Mouse (Mus musculus) limb, embryonic 10.5 days (tissue): ENCODE results near the gene Tusc2. TPM values are rescaled to one million over a fixed set of nuclear protein-coding genes. Genes with fewer than 3 reads are reported as not detected.
A peak's percentile ranks its signal among the peaks of the same experiment; 100 is the strongest.

ENCODE experiments used
- DNase-seq: peaks from one replicate; pipeline ENCODE4 v3.0.0-alpha.2; 2017; ENCODE audit warnings: low spot score
- H3K27ac ChIP-seq: fragments of 300-500 bp; sonication (generic); 2 replicates; pipeline ENCODE4 v1.5.1; 2016; ENCODE audit warnings: mild to moderate bottlenecking
- H3K27me3 ChIP-seq: fragments of 300-500 bp; sonication (generic); 2 replicates; pipeline ENCODE4 v1.6.1; 2016; ENCODE audit warnings: low read depth, mild to moderate bottlenecking; ENCODE audit not compliant: poor library complexity, severe bottlenecking
- H3K36me3 ChIP-seq: fragments of 300-500 bp; sonication (generic); 2 replicates; pipeline ENCODE4 v1.6.1; 2016; ENCODE audit warnings: mild to moderate bottlenecking, moderate library complexity
- H3K4me1 ChIP-seq: fragments of 300-500 bp; sonication (generic); 2 replicates; pipeline ENCODE4 v1.6.1; 2016
- H3K4me3 ChIP-seq: fragments of 300-500 bp; sonication (generic); 2 replicates; pipeline ENCODE4 v1.5.1; 2016; ENCODE audit warnings: mild to moderate bottlenecking, moderate library complexity
- H3K9me3 ChIP-seq: fragments of 300-500 bp; sonication (generic); replicated peaks from 2 replicates; pipeline ENCODE4 v1.6.1; 2016; ENCODE audit warnings: mild to moderate bottlenecking
- WGBS: fragments of 180-500 bp; shearing (Covaris S2); methylation state at CpG from one replicate; pipeline ENCODE4 v1.1.7; 2016; 5-methylcytosine and 5-hydroxymethylcytosine counted together
- polyA plus RNA-seq: library from polyadenylated mRNA; unstranded; fragments of >200 nt; fragmentation: Nextera tagmentation; extraction: Ambion mirVana; gene quantifications from 2 replicates; pipeline ENCODE4 v1.2.1, GENCODE M21; 2016

The Tusc2 gene
- polyA plus RNA-seq, 1 experiment from 2014 or later = 60.4 TPM

- H3K4me3 ChIP-seq = no peak overlapping the region
- H3K4me1 ChIP-seq = peaks cover 39% of the 10 kb centered on the region
- H3K27ac ChIP-seq = no peak overlapping the region
- DNase-seq = no peak
- no peaks in the 10 kb centered on the region for H3K27me3 ChIP-seq
- H3K36me3 ChIP-seq = peaks cover 62% of the 10 kb centered on the region
- 89% methylated on average over 25 of the region's 25 CpGs for WGBS
- no peaks in the 10 kb centered on the region for H3K9me3 ChIP-seq
These were observed 27.2 kb downstream of the Tusc2 start for GRCm38 (mm10) chr9:107590058-107590772.

- Histone ChIP-seq H3K4me3 (no peak overlapping the region), H3K27ac (no peak overlapping the region), H3K4me1 (peaks cover 39% of the 10 kb centered on the region), H3K36me3 (peaks cover 62% of the 10 kb centered on the region), H3K27me3 (no peaks in the 10 kb centered on the region), H3K9me3 (no peaks in the 10 kb centered on the region)
- no peak for DNase-seq
- 98% methylated on average over 6 of the region's 6 CpGs for WGBS
These were observed 27.7 kb downstream of the Tusc2 start for GRCm38 (mm10) chr9:107590773-107591060.

- H3K4me1 ChIP-seq = peaks cover 27% of the 10 kb centered on the region
- 77% methylated on average over 11 of the region's 11 CpGs for WGBS
- H3K36me3 ChIP-seq = peaks cover 65% of the 10 kb centered on the region
- H3K9me3 ChIP-seq = no peaks in the 10 kb centered on the region
- no peaks in the 10 kb centered on the region for H3K27me3 ChIP-seq
- H3K27ac ChIP-seq = no peak overlapping the region
- no peak for DNase-seq
- H3K4me3 ChIP-seq = no peak overlapping the region
These were observed 30.3 kb downstream of the Tusc2 start for GRCm38 (mm10) chr9:107593101-107593976.

- no peak overlapping the region for H3K27ac ChIP-seq
- peaks cover 59% of the 10 kb centered on the region for H3K36me3 ChIP-seq
- H3K27me3 ChIP-seq = peaks cover 5% of the 10 kb centered on the region; the same call in 1 of the 2 replicates
- no peak for DNase-seq
- no peak overlapping the region for H3K4me3 ChIP-seq
- peaks cover 18% of the 10 kb centered on the region for H3K4me1 ChIP-seq
- H3K9me3 ChIP-seq = no peaks in the 10 kb centered on the region
- 82% methylated on average over 8 of the region's 8 CpGs for WGBS
These were observed 31.4 kb downstream of the Tusc2 start for GRCm38 (mm10) chr9:107594281-107595062.

- WGBS = 90% methylated on average over 11 of the region's 11 CpGs
- Histone ChIP-seq H3K36me3 (peaks cover 35% of the 10 kb centered on the region), H3K4me1 (peaks cover 26% of the 10 kb centered on the region), H3K27ac (no peak overlapping the region), H3K9me3 (no peaks in the 10 kb centered on the region), H3K27me3 (peaks cover 16% of the 10 kb centered on the region; the same call in 1 of the 2 replicates), H3K4me3 (no peak overlapping the region)
- no peak for DNase-seq
These were observed 33.8 kb downstream of the Tusc2 start for GRCm38 (mm10) chr9:107596619-107597569.

- Histone ChIP-seq H3K4me3 (no peak overlapping the region), H3K27ac (no peak overlapping the region), H3K9me3 (no peaks in the 10 kb centered on the region), H3K36me3 (peaks cover 20% of the 10 kb centered on the region), H3K27me3 (peaks cover 21% of the 10 kb centered on the region), H3K4me1 (peaks cover 33% of the 10 kb centered on the region)
- no peak for DNase-seq
- 80% methylated on average over 5 of the region's 5 CpGs for WGBS
These were observed 35.3 kb downstream of the Tusc2 start for GRCm38 (mm10) chr9:107598385-107598784.

- H3K27ac ChIP-seq = no peak overlapping the region
- WGBS = 86% methylated on average over 9 of the region's 9 CpGs
- peaks cover 33% of the 10 kb centered on the region for H3K4me1 ChIP-seq
- H3K36me3 ChIP-seq = peaks cover 9% of the 10 kb centered on the region
- DNase-seq = no peak
- H3K9me3 ChIP-seq = no peaks in the 10 kb centered on the region
- H3K4me3 ChIP-seq = no peak overlapping the region; the same call in 1 of the 2 replicates
- peaks cover 29% of the 10 kb centered on the region for H3K27me3 ChIP-seq
These were observed 36.4 kb downstream of the Tusc2 start for GRCm38 (mm10) chr9:107599433-107599832.

GRCm38 (mm10) chr9:107599842-107600241 lies 36.8 kb downstream of the Tusc2 start:
- Histone ChIP-seq H3K27ac (no peak overlapping the region), H3K4me3 (no peak overlapping the region; the same call in 1 of the 2 replicates), H3K36me3 (peaks cover 5% of the 10 kb centered on the region; the same call in 1 of the 2 replicates), H3K4me1 (peaks cover 35% of the 10 kb centered on the region), H3K27me3 (peaks cover 29% of the 10 kb centered on the region), H3K9me3 (no peaks in the 10 kb centered on the region)
- WGBS = 65% methylated on average over 14 of the region's 14 CpGs
- DNase-seq = no peak

GRCm38 (mm10) chr9:107600745-107601144 lies 37.7 kb downstream of the Tusc2 start:
- peaks cover 29% of the 10 kb centered on the region for H3K27me3 ChIP-seq

GRCm38 (mm10) chr9:107601275-107601674 lies 38.2 kb downstream of the Tusc2 start:
- Histone ChIP-seq H3K4me3 (no peak overlapping the region), H3K4me1 (peaks cover 49% of the 10 kb centered on the region), H3K9me3 (no peaks in the 10 kb centered on the region), H3K27me3 (peaks cover 29% of the 10 kb centered on the region), H3K27ac (no peak overlapping the region), H3K36me3 (no peaks in the 10 kb centered on the region)
- no peak for DNase-seq
- 85% methylated on average over 11 of the region's 11 CpGs for WGBS

More at GRCm38 (mm10) chr9:107600745-107601144, 37.7 kb downstream of the Tusc2 start:
- H3K27ac ChIP-seq = no peak overlapping the region
- H3K36me3 ChIP-seq = 0 out of 2 replicates have a peak, but pooled peaks cover 3% of the 10 kb centered on the region
- DNase-seq = no peak
- no peaks in the 10 kb centered on the region for H3K9me3 ChIP-seq
- H3K4me1 ChIP-seq = peaks cover 44% of the 10 kb centered on the region
- WGBS = 77% methylated on average over 12 of the region's 12 CpGs
- H3K4me3 ChIP-seq = no peak overlapping the region

GRCm38 (mm10) chr9:107602068-107602648 lies 39.1 kb downstream of the Tusc2 start:
- peak; percentile 97 for DNase-seq
- H3K4me3 ChIP-seq = no peak overlapping the region
- peaks cover 29% of the 10 kb centered on the region for H3K27me3 ChIP-seq
- H3K36me3 ChIP-seq = no peaks in the 10 kb centered on the region
- peaks cover 58% of the 10 kb centered on the region for H3K4me1 ChIP-seq
- peak overlapping the region; percentile 59 for H3K27ac ChIP-seq
- no peaks in the 10 kb centered on the region for H3K9me3 ChIP-seq
- WGBS = 16% methylated on average over 10 of the region's 10 CpGs
